Mouse (Mus musculus) CH12.LX (cell line): ENCODE data around the gene Il4i1. TPM values are rescaled to one million over a fixed set of nuclear protein-coding genes. Genes with fewer than 3 reads are reported as not detected.

ENCODE experiments used
- DNase-seq: peaks from one replicate; pipeline ENCODE4 v3.0.0-alpha.2; 2013; ENCODE audit errors: extremely low read depth
- H3K27ac ChIP-seq: 2 replicates; pipeline ENCODE4 v1.5.1; 2012; ENCODE audit warnings: low read depth, mild to moderate bottlenecking, control low read depth, moderate library complexity; ENCODE audit not compliant: insufficient read depth
- H3K27me3 ChIP-seq: replicated peaks from 2 replicates; pipeline ENCODE3; 2012; ENCODE audit warnings: inconsistent platforms
- H3K36me3 ChIP-seq, 2 experiments: replicated peaks in 1 of 2; 2 replicates each; pipeline versions ENCODE3 to v1.6.1; 2012; ENCODE audit warnings: inconsistent platforms in 1 of 2, low read length in 1 of 2, mild to moderate bottlenecking in 1 of 2, mixed read lengths in 1 of 2, moderate library complexity in 1 of 2; ENCODE audit not compliant: control insufficient read depth in 1 of 2, insufficient read depth in 1 of 2
- H3K4me1 ChIP-seq, 2 experiments: 2 replicates each; pipeline ENCODE4 v1.6.1; 2012; ENCODE audit warnings: inconsistent platforms in 1 of 2, moderate library complexity in 1 of 2; ENCODE audit not compliant: insufficient read depth in 2 of 2, control insufficient read depth in 1 of 2
- H3K4me2 ChIP-seq: 2 replicates; pipeline ENCODE4 v1.6.1; 2012; ENCODE audit warnings: low read depth, mild to moderate bottlenecking, control low read depth; ENCODE audit not compliant: poor library complexity, insufficient read depth, severe bottlenecking
- H3K4me3 ChIP-seq, 3 experiments: fragments of 150-350 bp in 1 of 3; sonication (generic) in 1 of 3; replicated peaks in 1 of 3; 2 replicates each; pipeline versions ENCODE3 to v1.5.1; 2011 to 2012; ENCODE audit warnings: low read depth in 2 of 3, low read length in 2 of 3, mild to moderate bottlenecking in 2 of 3, moderate library complexity in 2 of 3, control low read depth in 1 of 3, improper control_type of control experiment in 1 of 3, inconsistent platforms in 1 of 3, mixed read lengths in 1 of 3; ENCODE audit not compliant: poor library complexity in 1 of 3
- H3K79me2 ChIP-seq: replicated peaks from 2 replicates; pipeline ENCODE4 v1.6.1; 2012; ENCODE audit warnings: mild to moderate bottlenecking, moderate library complexity; ENCODE audit not compliant: control insufficient read depth, poor library complexity, insufficient read depth, severe bottlenecking; ENCODE audit errors: extremely low read depth
- H3K9ac ChIP-seq: 2 replicates; pipeline ENCODE4 v1.6.1; 2012; ENCODE audit warnings: low read depth, mild to moderate bottlenecking, control low read depth, moderate library complexity; ENCODE audit not compliant: insufficient read depth
- H3K9me3 ChIP-seq: replicated peaks from 2 replicates; pipeline ENCODE3; 2012; ENCODE audit warnings: low read length, inconsistent platforms, mixed read lengths
- BHLHE40 ChIP-seq: IDR thresholded peaks from 2 replicates; pipeline ENCODE4 v1.6.1; 2011; ENCODE audit warnings: mild to moderate bottlenecking, low read depth, low read length, improper control_type of control experiment
- CHD1 ChIP-seq: IDR thresholded peaks from 2 replicates; pipeline ENCODE4 v1.6.1; 2012; ENCODE audit warnings: low read depth, low read length, improper control_type of control experiment, inconsistent platforms
- CHD2 ChIP-seq: IDR thresholded peaks from 2 replicates; pipeline ENCODE4 v1.6.1; 2011; ENCODE audit warnings: low read length, improper control_type of control experiment
- CTCF ChIP-seq, 2 experiments: IDR thresholded peaks in 1 of 2; conservative IDR thresholded peaks in 1 of 2; 2 replicates each; pipeline ENCODE4 v1.5.1; 2011 to 2012; ENCODE audit warnings: low read depth in 2 of 2, low read length in 2 of 2, improper control_type of control experiment in 1 of 2, inconsistent platforms in 1 of 2, mild to moderate bottlenecking in 1 of 2, moderate library complexity in 1 of 2
- EP300 ChIP-seq: IDR thresholded peaks from 2 replicates; pipeline ENCODE4 v1.6.1; 2011; ENCODE audit warnings: low read length, improper control_type of control experiment
- ETS1 ChIP-seq: conservative IDR thresholded peaks from 2 replicates; pipeline ENCODE4 v1.6.1; 2012; ENCODE audit warnings: low read depth, mild to moderate bottlenecking, inconsistent platforms, low read length, improper control_type of control experiment, moderate library complexity
- GABPA ChIP-seq: IDR thresholded peaks from 2 replicates; pipeline ENCODE4 v1.6.1; 2012; ENCODE audit warnings: low read depth, low read length, improper control_type of control experiment, inconsistent platforms; ENCODE audit not compliant: insufficient replicate concordance
- HCFC1 ChIP-seq: IDR thresholded peaks from 2 replicates; pipeline ENCODE4 v1.6.1; 2012; ENCODE audit warnings: low read depth, mild to moderate bottlenecking, inconsistent platforms, low read length, improper control_type of control experiment
- IRF4 ChIP-seq: IDR thresholded peaks from 2 replicates; pipeline ENCODE4 v1.6.1; 2014; ENCODE audit warnings: low read depth, mild to moderate bottlenecking, inconsistent platforms, low read length, improper control_type of control experiment
- JUND ChIP-seq: conservative IDR thresholded peaks from 2 replicates; pipeline ENCODE4 v1.6.1; 2011; ENCODE audit warnings: low read depth, low read length, improper control_type of control experiment
- KAT2A ChIP-seq: IDR thresholded peaks from 2 replicates; pipeline ENCODE4 v1.6.1; 2012; ENCODE audit warnings: low read length, improper control_type of control experiment, inconsistent platforms; ENCODE audit not compliant: insufficient replicate concordance
- MAFK ChIP-seq: IDR thresholded peaks from 2 replicates; pipeline ENCODE4 v1.6.1; 2011; ENCODE audit warnings: low read length, improper control_type of control experiment; ENCODE audit not compliant: insufficient replicate concordance
- MAX ChIP-seq: IDR thresholded peaks from 2 replicates; pipeline ENCODE4 v1.6.1; 2011; ENCODE audit warnings: low read length, improper control_type of control experiment
- MAZ ChIP-seq: IDR thresholded peaks from 2 replicates; pipeline ENCODE4 v1.6.1; 2012; ENCODE audit warnings: low read depth, mild to moderate bottlenecking, inconsistent platforms, low read length, improper control_type of control experiment, moderate library complexity
- MEF2A ChIP-seq: IDR thresholded peaks from 2 replicates; pipeline ENCODE4 v1.6.1; 2014; ENCODE audit warnings: low read depth, mild to moderate bottlenecking, inconsistent platforms, low read length, improper control_type of control experiment, borderline replicate concordance
- NRF1 ChIP-seq: IDR thresholded peaks from 2 replicates; pipeline ENCODE4 v1.6.1; 2014; ENCODE audit warnings: low read depth, mild to moderate bottlenecking, inconsistent platforms, low read length, improper control_type of control experiment, moderate library complexity
- PAX5 ChIP-seq: IDR thresholded peaks from 2 replicates; pipeline ENCODE4 v1.6.1; 2012; ENCODE audit warnings: low read length, inconsistent platforms, mixed read lengths
- POLR2A ChIP-seq: IDR thresholded peaks from 2 replicates; pipeline ENCODE4 v1.6.1; 2011; ENCODE audit warnings: low read depth, mild to moderate bottlenecking, improper control_type of control experiment, low read length
- POLR2AphosphoS2 ChIP-seq: IDR thresholded peaks from 2 replicates; pipeline ENCODE4 v1.6.1; 2011; ENCODE audit warnings: low read depth, low read length, improper control_type of control experiment
- RAD21 ChIP-seq: IDR thresholded peaks from 2 replicates; pipeline ENCODE4 v1.6.1; 2011; ENCODE audit warnings: low read depth, mild to moderate bottlenecking, low read length, improper control_type of control experiment, moderate library complexity
- RCOR1 ChIP-seq: conservative IDR thresholded peaks from 2 replicates; pipeline ENCODE4 v1.6.1; 2012; ENCODE audit warnings: low read depth, mild to moderate bottlenecking, inconsistent platforms, low read length, improper control_type of control experiment
- SIN3A ChIP-seq: IDR thresholded peaks from 2 replicates; pipeline ENCODE4 v1.6.1; 2012; ENCODE audit warnings: low read length, improper control_type of control experiment, inconsistent platforms
- SMC3 ChIP-seq: IDR thresholded peaks from 2 replicates; pipeline ENCODE4 v1.6.1; 2011; ENCODE audit warnings: low read depth, low read length, improper control_type of control experiment
- TBP ChIP-seq: conservative IDR thresholded peaks from 2 replicates; pipeline ENCODE4 v1.6.1; 2011; ENCODE audit warnings: low read depth, low read length, improper control_type of control experiment
- TCF12 ChIP-seq: IDR thresholded peaks from 2 replicates; pipeline ENCODE4 v1.6.1; 2014; ENCODE audit warnings: low read depth, mild to moderate bottlenecking, inconsistent platforms, low read length, improper control_type of control experiment
- UBTF ChIP-seq: IDR thresholded peaks from 2 replicates; pipeline ENCODE4 v1.6.1; 2012; ENCODE audit warnings: low read depth, mild to moderate bottlenecking, inconsistent platforms, low read length, improper control_type of control experiment, moderate library complexity
- USF1 ChIP-seq: IDR thresholded peaks from 2 replicates; pipeline ENCODE4 v1.6.1; 2014; ENCODE audit warnings: low read depth, mild to moderate bottlenecking, inconsistent platforms, low read length, improper control_type of control experiment
- USF2 ChIP-seq: conservative IDR thresholded peaks from 2 replicates; pipeline ENCODE4 v1.6.1; 2011; ENCODE audit warnings: low read depth, low read length, improper control_type of control experiment
- ZKSCAN1 ChIP-seq: IDR thresholded peaks from 2 replicates; pipeline ENCODE4 v1.6.1; 2012; ENCODE audit warnings: low read depth, inconsistent platforms, low read length, improper control_type of control experiment, borderline replicate concordance
- ZMIZ1 ChIP-seq: IDR thresholded peaks from 2 replicates; pipeline ENCODE4 v1.6.1; 2012; ENCODE audit warnings: low read depth, mild to moderate bottlenecking, inconsistent platforms, low read length, improper control_type of control experiment
- dilution Hi-C: fragments of 300-500 bp; cut with MboI; formaldehyde crosslinking; loops from 2 replicates; pipeline ENCODE4 v1.14.3; 2020; ENCODE audit warnings: low sequenced_read_pairs; ENCODE audit not compliant: extremely low pct_unique_long_range_greater_than_20kb, extremely low pct_ligation_motif_present
- in situ Hi-C: fragments of 300-500 bp; cut with MboI; formaldehyde crosslinking; loops from 3 replicates; pipeline ENCODE4 v1.14.3; 2019; ENCODE audit warnings: low sequenced_read_pairs, low pct_ligation_motif_present, low pct_unique_long_range_greater_than_20kb, mixed read lengths
- polyA plus RNA-seq: library from polyadenylated mRNA; unstranded; fragments of >175 nt; gene quantifications from 2 replicates; pipeline ENCODE4 v1.2.1, GENCODE M21; 2012; ENCODE audit warnings: low read depth; ENCODE audit not compliant: insufficient read length
- total RNA-seq, 2 experiments: library from RNA; depleted of rRNA; stranded (reverse); fragments of 300-350 nt in 1 of 2; fragments of >200 nt in 1 of 2; gene quantifications; 2 replicates each; pipeline ENCODE4 v1.2.3; 2012 to 2014

The Il4i1 gene
- total and polyA plus RNA-seq, 3 experiments = 17.6 to 57.5 (median 49.2) TPM

- H3K4me3 ChIP-seq = peak overlapping the region; percentile 66 to 72 (median 67)
- H3K9ac ChIP-seq = peak overlapping the region; percentile 72
- in situ Hi-C loops (loop anchor here (10.0 kb wide), 1 partner anchor 100 kb away; no protein-coding TSS in a partner anchor), dilution Hi-C loops (no loop called here)
- DNase-seq = peak; percentile 58
- H3K4me1 ChIP-seq = peaks cover 18 to 63% of the 10 kb centered on the region in 2 experiments
- peak overlapping the region; percentile 91 for H3K27ac ChIP-seq
- no peaks in the 10 kb centered on the region for H3K9me3 ChIP-seq
- H3K36me3 ChIP-seq = peaks cover 8 to 36% of the 10 kb centered on the region in 2 experiments
- no peak for TF ChIP-seq BHLHE40
- 0 out of 2 replicates have a peak, but pooled peaks have one; percentile 17 for TF ChIP-seq UBTF
- no peak for TF ChIP-seq IRF4
- TF ChIP-seq CTCF (conservative IDR thresholded peaks at IDR 0.05 in 1 of 2, IDR thresholded peaks at IDR 0.05 in 1 of 2; ENCODE audit: low read depth in 2 of 2, low read length in 2 of 2) = peak; percentile 17 to 50; a peak in 2 of 4 replicates
- TF ChIP-seq, all 38 proteins: peak for 2
- Histone ChIP-seq H3K4me2 (peak overlapping the region; percentile 48), H3K27me3 (no peaks in the 10 kb centered on the region), H3K79me2 (peaks cover 21% of the 10 kb centered on the region)
Observed at GRCm38 (mm10) chr7:44855036-44855435, 38.8 kb downstream of the Il4i1 start.

GRCm38 (mm10) chr7:44856265-44856916, 40.2 kb downstream of the Il4i1 start:
- Histone ChIP-seq H3K79me2 (peaks cover 13% of the 10 kb centered on the region; the same call in 1 of the 2 replicates), H3K4me1 (peaks cover 23 to 68% of the 10 kb centered on the region in 2 experiments), H3K36me3 (peaks cover 11 to 45% of the 10 kb centered on the region in 2 experiments), H3K9me3 (no peaks in the 10 kb centered on the region), H3K27me3 (no peaks in the 10 kb centered on the region), H3K9ac (peak overlapping the region; percentile 74), H3K27ac (peak overlapping the region; percentile 85; the same call in 1 of the 2 replicates), H3K4me3 (peak overlapping the region; percentile 64 to 92 (median 72)), H3K4me2 (peak overlapping the region; percentile 48; the same call in 1 of the 2 replicates)
- in situ Hi-C loops = loop anchor here (10.0 kb wide), 1 partner anchor 98 kb away; no protein-coding TSS in a partner anchor
- dilution Hi-C loops = no loop called here
- peak; percentile 64 for DNase-seq
- TF ChIP-seq CHD1 (no peak), KAT2A (no peak), TBP (no peak), ZMIZ1 (peak; percentile 6; the same call in 1 of the 2 replicates), ZKSCAN1 (no peak), HCFC1 (no peak), RCOR1 (no peak), EP300 (no peak; the same call in 1 of the 2 replicates), POLR2A (no peak), CTCF (conservative IDR thresholded peaks at IDR 0.05 in 1 of 2, IDR thresholded peaks at IDR 0.05 in 1 of 2; ENCODE audit: low read depth in 2 of 2, low read length in 2 of 2) (no peak), IRF4 (no peak), USF2 (no peak), ETS1 (peak; percentile 38; the same call in 1 of the 2 replicates), MAX (no peak), MAFK (no peak), CHD2 (peak; percentile 63; the same call in 1 of the 2 replicates), NRF1 (no peak), MEF2A (no peak; the same call in 1 of the 2 replicates), SIN3A (no peak), POLR2AphosphoS2 (0 out of 2 replicates have a peak, but pooled peaks have one; percentile 7), BHLHE40 (peak; percentile 19; the same call in 1 of the 2 replicates), RAD21 (no peak), USF1 (no peak), SMC3 (no peak), TCF12 (no peak; the same call in 1 of the 2 replicates), PAX5 (no peak), UBTF (no peak), JUND (no peak), GABPA (no peak), MAZ (peak; percentile 7; the same call in 1 of the 2 replicates)
